ENCODE assay signal across 11 mouse cellular contexts in the genomic region with DNA sequence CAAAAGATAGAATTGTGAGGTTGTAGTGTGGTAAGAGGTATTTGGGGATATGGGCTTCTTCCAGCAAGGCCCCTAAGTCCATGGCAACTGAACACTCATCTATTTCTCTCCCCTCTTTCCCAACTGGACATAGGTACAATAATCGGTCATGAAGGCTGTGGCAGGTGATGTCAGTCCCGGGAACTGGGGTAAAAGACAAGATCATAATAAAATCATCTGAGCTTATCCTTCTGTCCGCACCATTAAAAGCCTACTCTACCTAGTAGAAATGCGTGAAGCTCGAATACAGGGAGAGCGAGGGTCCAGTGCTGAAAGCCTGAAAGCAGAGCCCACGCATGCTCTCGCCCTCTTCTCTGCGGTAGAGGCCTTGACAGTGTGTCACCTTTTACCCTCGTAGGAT. TPM values are rescaled to one million over a fixed set of nuclear protein-coding genes. Genes with fewer than 3 reads are reported as not detected.
DNase-seq lines count a peak whose midpoint lies in the region; ATAC-seq and TF ChIP-seq lines count a peak whose summit lies in the region.
"Had no signal": no experiment of that assay in that cellular context is flagged by ENCODE, and none has a peak within 500 bp of the region (broad histone marks: within the 10 kb centered on the region; RNA-seq: fewer than 3 reads in every experiment).

No protein-coding gene starts in this region.

- H3K9ac ChIP-seq in kidney, embryonic 14.5 days (ENCODE audit: low read depth, low read length): peak overlapping the region; percentile 84; the same call in 1 of the 2 replicates
- H3K9ac ChIP-seq in liver, embryonic 12.5 days: peak overlapping the region; percentile 85; the same call in 1 of the 2 replicates

- no peak overlapping the region for H3K27ac ChIP-seq in kidney, embryonic 14.5 days (ENCODE audit: low read depth, low read length)
- 0 out of 2 replicates have a peak overlapping the region, but pooled peaks have one; percentile 37 for H3K27ac ChIP-seq in liver, embryonic 12.5 days

- no peaks in the 10 kb centered on the region for H3K27me3 ChIP-seq in erythroblast, embryonic 14.5 days (ENCODE audit: control insufficient read depth)
- no peaks in the 10 kb centered on the region for H3K27me3 ChIP-seq in kidney, embryonic 14.5 days (ENCODE audit: control insufficient read depth, insufficient read depth, low read length)
- no peaks in the 10 kb centered on the region for H3K27me3 ChIP-seq in G1E (ENCODE audit: insufficient read depth, low read length)
- H3K27me3 ChIP-seq in liver, embryonic 12.5 days (replicated peaks): no peaks in the 10 kb centered on the region

- no peak overlapping the region; the same call in 1 of the 2 replicates for H3K4me2 ChIP-seq in kidney, embryonic 14.5 days (replicated peaks; ENCODE audit: low read depth, low read length)
- H3K4me2 ChIP-seq in liver, embryonic 12.5 days: peak overlapping the region; percentile 75

- DNase-seq in kidney, adult 11 months: no peak
- no peak for DNase-seq in G1E (ENCODE audit: low spot score)
- DNase-seq in spleen, postnatal 4 days (ENCODE audit: low spot score in 2 of 2): no peak
- DNase-seq in ovary, postnatal 14 days (ENCODE audit: low spot score): no peak

- H3K4me1 ChIP-seq in erythroblast, embryonic 14.5 days (ENCODE audit: control insufficient read depth): peaks cover 39% of the 10 kb centered on the region
- peaks cover 5% of the 10 kb centered on the region; the same call in 1 of the 2 replicates for H3K4me1 ChIP-seq in kidney, embryonic 14.5 days (ENCODE audit: control insufficient read depth, insufficient read depth, low read length)
- peaks cover 39% of the 10 kb centered on the region for H3K4me1 ChIP-seq in G1E (ENCODE audit: insufficient read depth, low read depth, low read length)
- H3K4me1 ChIP-seq in liver, embryonic 12.5 days: peaks cover 69% of the 10 kb centered on the region

- 89% methylated on average over 10 of the region's 10 CpGs for WGBS in kidney, embryonic 14.5 days
- 80% methylated on average over 10 of the region's 10 CpGs for WGBS in liver, embryonic 12.5 days (ENCODE audit: insufficient replicate concordance)

- peaks cover 18% of the 10 kb centered on the region for H3K36me3 ChIP-seq in erythroblast, embryonic 14.5 days (ENCODE audit: control insufficient read depth)
- H3K36me3 ChIP-seq in kidney, embryonic 14.5 days (ENCODE audit: control insufficient read depth, insufficient read depth, low read length): peaks cover 13% of the 10 kb centered on the region
- H3K36me3 ChIP-seq in G1E (replicated peaks): peaks cover 37% of the 10 kb centered on the region
- H3K36me3 ChIP-seq in liver, embryonic 12.5 days: peaks cover 34% of the 10 kb centered on the region

- H3K9me3 ChIP-seq in erythroblast, embryonic 14.5 days (ENCODE audit: control insufficient read depth, low read length): no peaks in the 10 kb centered on the region
- H3K9me3 ChIP-seq in kidney, embryonic 14.5 days (ENCODE audit: control insufficient read depth, low read length): no peaks in the 10 kb centered on the region
- H3K9me3 ChIP-seq in G1E (replicated peaks): no peaks in the 10 kb centered on the region
- H3K9me3 ChIP-seq in liver, embryonic 12.5 days (replicated peaks): no peaks in the 10 kb centered on the region

- no peak for ATAC-seq in erythroblast, adult 5-6 weeks (replicated peaks; ENCODE audit: low FRiP score, poor library complexity, severe bottlenecking)
- no peak for ATAC-seq in kidney, embryonic 14.5 days (ENCODE audit: low FRiP score, low TSS enrichment)
- no peak for ATAC-seq in G1E (ENCODE audit: extremely low read depth, insufficient number of reproducible peaks, low FRiP score, poor library complexity, severe bottlenecking)
- no peak for ATAC-seq in liver, embryonic 12.5 days

- TF ChIP-seq CTCF in G1E (IDR thresholded peaks at IDR 0.05; ENCODE audit: low read depth, low read length): no peak

- H3K4me3 ChIP-seq in erythroblast, embryonic 14.5 days (replicated peaks): peak overlapping the region; percentile 83
- H3K4me3 ChIP-seq in kidney, embryonic 14.5 days (ENCODE audit: low read length): peak overlapping the region; percentile 70; the same call in 1 of the 2 replicates
- peak overlapping the region; percentile 25; the same call in 1 of the 2 replicates for H3K4me3 ChIP-seq in G1E (ENCODE audit: low read depth, low read length)
- H3K4me3 ChIP-seq in liver, embryonic 12.5 days: peak overlapping the region; percentile 77

RNA-seq across cellular contexts. Expression of a gene that starts 1.1 kb away (rescaled TPM):
- 9.0 and 11.6 TPM in 2 replicates for polyA plus RNA-seq in erythroblast, embryonic 14.5 days (2012)
- total RNA-seq in erythroblast, adult 5-6 weeks (2015; ENCODE audit: low replicate concordance): 12.7 and 16.9 TPM in 2 replicates
- total RNA-seq in erythroblast, adult 5-6 weeks (2017; ENCODE audit: low replicate concordance): 9.8 and 19.1 TPM in 2 replicates
- polyA plus RNA-seq in kidney, embryonic 14.5 days (2014; fragmentation: Nextera tagmentation; extraction: Ambion mirVana): 60.2 and 96.4 TPM in 2 replicates
- total RNA-seq in G1E (2014; fragmentation: Nextera tagmentation) (15.5 and 21.1 TPM in 2 replicates), G1E (2017) (47.7 TPM in 2 replicates)
- 37.4 and 42.8 TPM in 2 replicates for polyA plus RNA-seq in G1E (2012)
- polyA plus RNA-seq in liver, embryonic 12.5 days (2016; fragmentation: Nextera tagmentation; extraction: Ambion mirVana): 76.6 and 77.0 TPM in 2 replicates

RNA-seq across cellular contexts. Expression of a gene that starts 10.8 kb away (rescaled TPM):
- 0.03 TPM in 1 of 2 replicates, not detected in the other for polyA plus RNA-seq in erythroblast, embryonic 14.5 days (2012)
- not detected in 2 replicates for total RNA-seq in erythroblast, adult 5-6 weeks (2015; ENCODE audit: low replicate concordance)
- total RNA-seq in erythroblast, adult 5-6 weeks (2017; ENCODE audit: low replicate concordance): not detected in 2 replicates
- polyA plus RNA-seq in kidney, embryonic 14.5 days (2014; fragmentation: Nextera tagmentation; extraction: Ambion mirVana): 3.0 and 3.8 TPM in 2 replicates
- total RNA-seq in G1E (2014; fragmentation: Nextera tagmentation) (2.2 TPM in 2 replicates), G1E (2017) (2.1 and 2.3 TPM in 2 replicates)
- polyA plus RNA-seq in G1E (2012): 0.92 and 1.2 TPM in 2 replicates
- polyA plus RNA-seq in liver, embryonic 12.5 days (2016; fragmentation: Nextera tagmentation; extraction: Ambion mirVana): 0.91 and 1.8 TPM in 2 replicates

RNA-seq across cellular contexts. Expression of a gene that starts 30.6 kb away (rescaled TPM):
- not detected in 2 replicates for polyA plus RNA-seq in erythroblast, embryonic 14.5 days (2012)
- not detected in 2 replicates for total RNA-seq in erythroblast, adult 5-6 weeks (2015; ENCODE audit: low replicate concordance)
- not detected in 2 replicates for total RNA-seq in erythroblast, adult 5-6 weeks (2017; ENCODE audit: low replicate concordance)
- polyA plus RNA-seq in kidney, embryonic 14.5 days (2014; fragmentation: Nextera tagmentation; extraction: Ambion mirVana): 0.18 TPM in 1 of 2 replicates, not detected in the other
- total RNA-seq in G1E (2014; fragmentation: Nextera tagmentation) (not detected in 2 replicates), G1E (2017) (0.06 and 0.11 TPM in 2 replicates)
- 0.03 and 0.06 TPM in 2 replicates for polyA plus RNA-seq in G1E (2012)
- 0.13 TPM in 1 of 2 replicates, not detected in the other for polyA plus RNA-seq in liver, embryonic 12.5 days (2016; fragmentation: Nextera tagmentation; extraction: Ambion mirVana)
- total RNA-seq: hematopoietic stem cell, adult 5-6 weeks had no signal

RNA-seq across cellular contexts. Expression of a gene that starts 45.2 kb away (rescaled TPM):
- polyA plus RNA-seq in erythroblast, embryonic 14.5 days (2012): 0.01 TPM in 1 of 2 replicates, not detected in the other
- total RNA-seq in erythroblast, adult 5-6 weeks (2015; ENCODE audit: low replicate concordance): 0.19 and 0.42 TPM in 2 replicates
- 0.42 TPM in 1 of 2 replicates, not detected in the other for total RNA-seq in erythroblast, adult 5-6 weeks (2017; ENCODE audit: low replicate concordance)
- not detected in 2 replicates for polyA plus RNA-seq in kidney, embryonic 14.5 days (2014; fragmentation: Nextera tagmentation; extraction: Ambion mirVana)
- total RNA-seq in G1E (2014; fragmentation: Nextera tagmentation) (not detected in 2 replicates), G1E (2017) (0.06 and 0.27 TPM in 2 replicates)
- polyA plus RNA-seq in G1E (2012): not detected in 2 replicates
- polyA plus RNA-seq in liver, embryonic 12.5 days (2016; fragmentation: Nextera tagmentation; extraction: Ambion mirVana): not detected in 2 replicates
- total RNA-seq: adrenal gland, postnatal 10 days; gastrocnemius, postnatal 14 days; hematopoietic stem cell, adult 5-6 weeks had no signal

Comparison
In these comparisons a context has a peak if more than half of its experiments do, and no peak if none do; other contexts are left out.
1. H3K4me3 ChIP-seq: peak in every context shown above with its lines; median percentile 83 in erythroblast, embryonic 14.5 days; 77 in liver, embryonic 12.5 days; 70 in kidney, embryonic 14.5 days; 25 in G1E.